Mouse (Mus musculus): ENCODE measurements around the gene Wnt7b. TPM values are rescaled to one million over a fixed set of nuclear protein-coding genes. Genes with fewer than 3 reads are reported as not detected.

Wnt7b gene
- polyA plus RNA-seq (2015; fragmentation: Nextera tagmentation; extraction: Ambion mirVana): 1.2 TPM in 1 of 2 replicates, not detected in the other

DNA sequence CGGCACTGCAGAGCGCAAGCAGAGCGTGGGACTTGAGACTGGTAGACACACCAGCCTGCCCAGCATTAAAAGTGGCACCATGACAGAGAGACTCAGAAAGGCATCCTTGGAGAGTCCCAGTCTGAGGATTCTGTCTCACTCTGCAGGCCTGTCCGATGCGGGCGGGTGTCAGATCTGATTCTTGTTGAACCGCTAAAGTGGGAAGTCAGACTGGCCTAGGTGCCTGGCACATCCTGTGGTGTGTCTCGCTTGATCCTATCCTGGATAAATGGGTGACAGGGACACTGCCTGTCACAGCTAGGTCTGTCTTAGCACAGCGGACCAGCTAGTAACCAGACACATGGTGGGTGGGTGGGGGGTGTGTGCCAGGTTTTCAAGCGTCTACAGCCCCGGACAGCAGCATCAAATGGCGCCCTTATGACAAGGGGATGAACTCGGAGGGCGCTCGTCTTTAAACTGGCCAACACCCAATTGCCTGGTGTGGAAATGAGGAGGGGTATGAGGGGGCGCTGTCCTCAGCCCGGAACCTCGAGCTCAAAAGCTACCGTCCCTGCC is at the start of gene Wnt7b:
Gene Wnt7b, minus strand, starts transcription at position 118 of the 555 bp plus-strand sequence.

DNA sequence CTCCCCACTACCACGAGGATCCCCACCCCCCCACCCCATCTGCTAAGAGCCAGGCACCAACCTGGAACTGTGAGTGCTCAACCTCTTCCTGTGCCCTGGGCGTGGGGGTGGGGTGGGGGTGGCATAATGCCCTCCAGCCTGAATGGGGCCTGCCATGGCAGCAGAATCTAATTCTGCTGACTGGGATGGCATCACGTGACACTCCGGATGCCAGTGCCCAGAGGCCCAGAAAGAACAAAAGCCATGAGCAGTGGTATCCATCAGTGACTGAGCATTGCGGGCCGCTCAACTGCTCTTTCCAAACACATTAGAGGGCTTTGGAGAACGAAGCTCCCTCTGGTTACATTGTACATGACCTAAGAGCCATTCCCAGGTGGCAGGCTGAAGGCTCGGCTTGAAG is 79.1 kb downstream of the Wnt7b start, which contains the start of gene 7530416G11Rik:
Gene 7530416G11Rik, minus strand, starts transcription at position 101 of the 400 bp plus-strand sequence.

Other genes starting within 250 kb of the Wnt7b start
- gene Atxn10, start 246.2 kb downstream of the Wnt7b start, polyA plus RNA-seq (2015; fragmentation: Nextera tagmentation; extraction: Ambion mirVana): 112 and 121 TPM in 2 replicates
- not detected in 2 replicates for gene 7530416G11Rik, start 79.2 kb downstream of the Wnt7b start, polyA plus RNA-seq (2015; fragmentation: Nextera tagmentation; extraction: Ambion mirVana)
- 22.5 and 40.1 TPM in 2 replicates for gene Ppara, start 152.5 kb upstream of the Wnt7b start, polyA plus RNA-seq (2015; fragmentation: Nextera tagmentation; extraction: Ambion mirVana)
- 39.2 and 42.1 TPM in 2 replicates for gene Cdpf1, start 229.2 kb upstream of the Wnt7b start, polyA plus RNA-seq (2015; fragmentation: Nextera tagmentation; extraction: Ambion mirVana)
- 0.19 TPM in 2 replicates for gene Pkdrej, start 239.3 kb upstream of the Wnt7b start, polyA plus RNA-seq (2015; fragmentation: Nextera tagmentation; extraction: Ambion mirVana)
- 3.0 and 3.7 TPM in 2 replicates for gene Ttc38, start 249.8 kb upstream of the Wnt7b start, polyA plus RNA-seq (2015; fragmentation: Nextera tagmentation; extraction: Ambion mirVana)

Measured in skeletal muscle tissue, postnatal 0 days (tissue).